Mouse (Mus musculus) c-Kit-positive CD71-negative TER-119-negative erythroid progenitor cells, embryonic 14.5 days (primary cell): ENCODE data around the gene Dclk3.

Source experiments
- DNase-seq: peaks from one replicate; pipeline ENCODE4 v3.0.0-alpha.2; 2013; ENCODE audit warnings: low read depth

The Dclk3 gene

GRCm38 (mm10) chr9:111439836-111440201 is 938 bp downstream of the Dclk3 start:
- DNase-seq: no peak

GRCm38 (mm10) chr9:111440446-111440845 is 1.6 kb downstream of the Dclk3 start:
- DNase-seq: no peak

- DNase-seq: no peak
These were observed 2.3 kb downstream of the Dclk3 start for GRCm38 (mm10) chr9:111441151-111441550.

GRCm38 (mm10) chr9:111446204-111446603 is 7.3 kb downstream of the Dclk3 start:
- no peak for DNase-seq

- no peak for DNase-seq
These were observed 10.1 kb downstream of the Dclk3 start for GRCm38 (mm10) chr9:111448976-111449375.

- no peak for DNase-seq
These were observed 11.0 kb downstream of the Dclk3 start for GRCm38 (mm10) chr9:111449880-111450279.

GRCm38 (mm10) chr9:111450853-111451404 is 12.0 kb downstream of the Dclk3 start:
- no peak for DNase-seq

- no peak for DNase-seq
These were observed 15.0 kb downstream of the Dclk3 start for GRCm38 (mm10) chr9:111453895-111454294.

GRCm38 (mm10) chr9:111457176-111457935 is 18.5 kb downstream of the Dclk3 start:
- DNase-seq: no peak

GRCm38 (mm10) chr9:111457936-111458310 is 19.0 kb downstream of the Dclk3 start:
- no peak for DNase-seq

- DNase-seq: no peak
These were observed 20.6 kb downstream of the Dclk3 start for GRCm38 (mm10) chr9:111459466-111459865.

GRCm38 (mm10) chr9:111460201-111460814 is 21.4 kb downstream of the Dclk3 start:
- DNase-seq: no peak

- no peak for DNase-seq
These were observed 22.7 kb downstream of the Dclk3 start for GRCm38 (mm10) chr9:111461415-111462103.

GRCm38 (mm10) chr9:111465666-111466065 is 26.8 kb downstream of the Dclk3 start:
- DNase-seq: no peak

GRCm38 (mm10) chr9:111473686-111474457 is 35.0 kb downstream of the Dclk3 start:
- no peak for DNase-seq

- DNase-seq: no peak
These were observed 35.5 kb downstream of the Dclk3 start for GRCm38 (mm10) chr9:111474458-111474745.

GRCm38 (mm10) chr9:111475281-111475680 is 36.4 kb downstream of the Dclk3 start:
- DNase-seq: no peak

- no peak for DNase-seq
These were observed 37.1 kb downstream of the Dclk3 start for GRCm38 (mm10) chr9:111475973-111476372.

- no peak for DNase-seq
These were observed 37.7 kb downstream of the Dclk3 start for GRCm38 (mm10) chr9:111476479-111477016.

- DNase-seq: no peak
These were observed 40.1 kb downstream of the Dclk3 start for GRCm38 (mm10) chr9:111478853-111479490.

- DNase-seq: no peak
These were observed 42.1 kb downstream of the Dclk3 start for GRCm38 (mm10) chr9:111481011-111481410.
